Mouse (Mus musculus) C3H10T1/2 (cell line): ENCODE results near the gene Cdkn2d. TPM values are rescaled to one million over a fixed set of nuclear protein-coding genes. Genes with fewer than 3 reads are reported as not detected.

ENCODE experiments used
- polyA plus RNA-seq, 2 experiments: library from polyadenylated mRNA; unstranded; fragments of >200 nt; fragmentation: generic; extraction: Trizol; gene quantifications; one replicate each; pipeline ENCODE4 v1.2.1; 2012; ENCODE audit warnings: missing spikeins in 2 of 2

Cdkn2d gene
- polyA plus RNA-seq: 10 to 100 TPM; 21.1 to 59.7 TPM

GRCm38 (mm10) chr9:21291022-21291787 lies at the start of gene Cdkn2d:
Gene Cdkn2d (minus strand): TSS chr9:21291407.

GRCm38 (mm10) chr9:21320619-21321512 lies 29.7 kb upstream of the Cdkn2d start, which contains the start of gene Slc44a2:
Gene Slc44a2 (plus strand): TSS chr9:21320698.

GRCm38 (mm10) chr9:21312134-21312533 lies 20.9 kb upstream of the Cdkn2d start, which contains the start of gene Ap1m2:
Gene Ap1m2 (minus strand): TSS chr9:21312337.

GRCm38 (mm10) chr9:21287571-21288402 lies 3.4 kb downstream of the Cdkn2d start, which contains the start of gene Kri1:
Gene Kri1 (minus strand): TSS chr9:21287969.

GRCm38 (mm10) chr9:21265000-21265561 lies 26.1 kb downstream of the Cdkn2d start, which contains the start of gene Atg4d:
Gene Atg4d (plus strand): TSS chr9:21265293.

GRCm38 (mm10) chr9:21248326-21248725 lies 42.9 kb downstream of the Cdkn2d start, which contains the start of gene S1pr5:
Gene S1pr5 (minus strand): TSS chr9:21248443.

GRCm38 (mm10) chr9:21238733-21239464 lies 52.3 kb downstream of the Cdkn2d start, which contains the start of gene Keap1:
Gene Keap1 (minus strand): TSS chr9:21239361.

Other genes starting within 250 kb of the Cdkn2d start
- gene Zglp1, start 224.3 kb downstream of the Cdkn2d start, polyA plus RNA-seq: under 1 TPM in 1 of 2 experiments, not detected in 1; 0.57 TPM
- under 1 TPM; 0.52 to 0.88 TPM for gene Gm49373, start 218.3 kb downstream of the Cdkn2d start, polyA plus RNA-seq
- gene Fdx1l, start 217.8 kb downstream of the Cdkn2d start, polyA plus RNA-seq: 10 to 100 TPM; 58.9 to 94.5 TPM
- gene Gm38431, start 199.4 kb downstream of the Cdkn2d start, polyA plus RNA-seq: 1 to 10 TPM in 1 of 2 experiments, under 1 TPM in 1; 0.99 to 1.5 TPM
- gene Raver1, start 199.4 kb downstream of the Cdkn2d start, polyA plus RNA-seq: 10 to 100 TPM; 46.3 to 49.8 TPM
- 10 to 100 TPM in 1 of 2 experiments, 1 to 10 TPM in 1; 5.3 to 10.9 TPM for gene Tyk2, start 160.2 kb downstream of the Cdkn2d start, polyA plus RNA-seq
- gene Cdc37, start 141.4 kb downstream of the Cdkn2d start, polyA plus RNA-seq: 100 to 1,000 TPM; 230 to 298 TPM
- 10 to 100 TPM in 1 of 2 experiments, 1 to 10 TPM in 1; 4.1 to 10.6 TPM for gene Pde4a, start 125.7 kb downstream of the Cdkn2d start, polyA plus RNA-seq
- 10 to 100 TPM; 29.4 to 56.7 TPM for gene Keap1, start 52.0 kb downstream of the Cdkn2d start, polyA plus RNA-seq
- gene S1pr5, start 43.0 kb downstream of the Cdkn2d start, polyA plus RNA-seq: under 1 TPM in 1 of 2 experiments, not detected in 1; 0.07 TPM
- gene Atg4d, start 26.1 kb downstream of the Cdkn2d start, polyA plus RNA-seq: 10 to 100 TPM; 18.7 to 19.6 TPM
- 10 to 100 TPM; 14.1 to 22.0 TPM for gene Kri1, start 3.4 kb downstream of the Cdkn2d start, polyA plus RNA-seq
- gene Ap1m2, start 20.9 kb upstream of the Cdkn2d start, polyA plus RNA-seq: under 1 TPM in 1 of 2 experiments, not detected in 1; 0.06 TPM
- 10 to 100 TPM; 11.5 to 67.6 TPM for gene Slc44a2, start 29.3 kb upstream of the Cdkn2d start, polyA plus RNA-seq
- gene Ilf3, start 76.5 kb upstream of the Cdkn2d start, polyA plus RNA-seq: 10 to 100 TPM; 12.3 to 78.0 TPM
- 10 to 100 TPM; 25.1 to 35.0 TPM for gene Qtrt1, start 120.4 kb upstream of the Cdkn2d start, polyA plus RNA-seq
- 10 to 100 TPM; 31.7 to 76.8 TPM for gene Dnm2, start 133.5 kb upstream of the Cdkn2d start, polyA plus RNA-seq
- gene Tmed1, start 218.8 kb upstream of the Cdkn2d start, polyA plus RNA-seq: 100 to 1,000 TPM in 1 of 2 experiments, 10 to 100 TPM in 1; 72.9 to 105 TPM
- 1 to 10 TPM in 1 of 2 experiments, under 1 TPM in 1; 0.15 to 1.4 TPM for gene AB124611, start 234.8 kb upstream of the Cdkn2d start, polyA plus RNA-seq